Mouse (Mus musculus) forebrain, embryonic 14.5 days (tissue): ENCODE results near the gene Igf1. TPM values are rescaled to one million over a fixed set of nuclear protein-coding genes. Genes with fewer than 3 reads are reported as not detected.

Source experiments
- ATAC-seq: fragments of 200-750 bp; cut with Nextera tagmentation; 2 replicates; pipeline ENCODE4 v1.8.0; 2017; ENCODE audit warnings: mild to moderate bottlenecking, moderate library complexity
- DNase-seq: peaks from one replicate; pipeline ENCODE4 v3.0.0-alpha.2; 2015; ENCODE audit warnings: low spot score
- H3K27ac ChIP-seq: fragments of 300-500 bp; sonication (generic); 2 replicates; pipeline ENCODE4 v1.5.1; 2014; ENCODE audit warnings: low read depth, mild to moderate bottlenecking, control low read depth, low read length, moderate library complexity
- H3K27me3 ChIP-seq: fragments of 300-500 bp; sonication (generic); replicated peaks from 2 replicates; pipeline ENCODE4 v1.6.1; 2014; ENCODE audit warnings: low read length, control low read depth, mixed read lengths; ENCODE audit not compliant: control insufficient read depth, insufficient read depth
- H3K36me3 ChIP-seq: fragments of 300-500 bp; sonication (generic); 2 replicates; pipeline ENCODE4 v1.6.1; 2014; ENCODE audit warnings: low read length, control low read depth; ENCODE audit not compliant: control insufficient read depth, insufficient read depth
- H3K4me1 ChIP-seq: fragments of 300-500 bp; sonication (generic); 2 replicates; pipeline ENCODE4 v1.6.1; 2014; ENCODE audit warnings: antibody characterized with exemption, low read length, control low read depth; ENCODE audit not compliant: control insufficient read depth, insufficient read depth
- H3K4me2 ChIP-seq: fragments of 300-500 bp; sonication (generic); 2 replicates; pipeline ENCODE4 v1.6.1; 2014; ENCODE audit warnings: mild to moderate bottlenecking, control low read depth, low read length
- H3K4me3 ChIP-seq: fragments of 300-500 bp; sonication (generic); 2 replicates; pipeline ENCODE4 v1.5.1; 2014; ENCODE audit warnings: low read depth, low read length, control low read depth
- H3K9ac ChIP-seq: fragments of 300-500 bp; sonication (generic); 2 replicates; pipeline ENCODE4 v1.6.1; 2014; ENCODE audit warnings: mild to moderate bottlenecking, low read length, control low read depth, moderate library complexity
- H3K9me3 ChIP-seq: fragments of 300-500 bp; sonication (generic); replicated peaks from 2 replicates; pipeline ENCODE4 v1.6.1; 2016; ENCODE audit warnings: low read length, control low read depth, mixed read lengths; ENCODE audit not compliant: control insufficient read depth
- WGBS: fragments of 180-500 bp; shearing (Covaris S2); extraction: QIAGEN DNeasy Blood & Tissue Kit; methylation state at CpG from one replicate; pipeline ENCODE4 v1.1.7; 2014; 5-methylcytosine and 5-hydroxymethylcytosine counted together
- polyA plus RNA-seq: library from polyadenylated mRNA; unstranded; fragments of >200 nt; fragmentation: Nextera tagmentation; extraction: Ambion mirVana; gene quantifications from 2 replicates; pipeline ENCODE4 v1.2.1, GENCODE M21; 2014

Gene Igf1
- polyA plus RNA-seq, 1 experiment from 2014 or later, result 5.0 TPM

DNA sequence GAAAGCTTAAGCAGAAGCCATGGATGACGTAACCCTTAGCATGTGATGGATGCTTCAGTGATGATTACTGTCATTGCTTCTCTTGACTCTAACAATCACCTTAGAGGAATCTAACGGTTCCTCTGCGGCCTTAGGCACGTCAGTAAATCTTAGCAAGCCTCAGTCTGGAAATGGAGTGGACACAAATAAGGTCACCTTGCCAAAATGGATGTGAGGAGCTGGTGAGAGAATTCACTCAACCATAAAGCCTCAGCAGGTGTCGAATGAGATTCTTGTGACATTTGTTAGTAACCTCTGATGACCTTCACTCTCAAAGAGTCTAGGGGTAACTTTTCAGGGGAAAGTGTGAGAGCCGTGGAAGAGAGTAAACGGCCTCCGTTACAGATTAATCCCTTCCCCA is 68.5 kb downstream of the Igf1 start:
- WGBS, result 30% methylated on average over 8 of the region's 8 CpGs
- Histone ChIP-seq H3K27me3 (0 out of 2 replicates have a peak, but pooled peaks cover 7% of the 10 kb centered on the region), H3K9me3 (no peaks in the 10 kb centered on the region), H3K9ac (no peak overlapping the region), H3K4me2 (no peak overlapping the region), H3K4me1 (0 out of 2 replicates have a peak, but pooled peaks cover 2% of the 10 kb centered on the region), H3K4me3 (no peak overlapping the region), H3K36me3 (no peaks in the 10 kb centered on the region), H3K27ac (0 out of 2 replicates have a peak overlapping the region, but pooled peaks have one; percentile 4)
- no peak for DNase-seq
- 0 out of 2 replicates have a peak, but pooled peaks have one; percentile 13 for ATAC-seq

DNA sequence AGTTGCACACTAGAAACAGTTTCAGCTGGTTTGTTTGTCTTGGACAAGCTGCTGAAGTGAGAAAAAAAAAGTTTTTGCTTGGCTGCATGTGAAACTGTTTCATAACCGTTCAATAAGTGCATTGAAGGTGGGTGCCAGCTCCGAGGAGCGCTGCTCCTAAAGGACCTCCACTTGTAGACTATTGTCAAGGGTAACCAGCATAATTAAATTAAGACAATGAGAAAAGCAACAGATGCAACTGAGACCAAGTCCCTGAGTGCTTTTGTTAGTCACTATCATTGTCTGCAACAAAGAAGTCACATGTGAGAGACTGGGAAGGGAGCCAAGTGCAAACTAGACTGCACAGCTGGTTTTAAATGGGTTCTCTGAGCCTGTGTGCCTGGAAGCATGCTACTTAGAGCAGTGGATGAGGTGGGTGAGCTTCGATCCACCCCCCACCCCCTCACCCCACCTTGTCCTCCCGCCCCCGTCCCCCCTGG is 69.1 kb downstream of the Igf1 start:
- Histone ChIP-seq H3K9ac (no peak overlapping the region), H3K4me3 (no peak overlapping the region), H3K27ac (0 out of 2 replicates have a peak overlapping the region, but pooled peaks have one; percentile 4), H3K36me3 (no peaks in the 10 kb centered on the region), H3K4me2 (peak overlapping the region; percentile 16; the same call in 1 of the 2 replicates), H3K4me1 (0 out of 2 replicates have a peak, but pooled peaks cover 2% of the 10 kb centered on the region), H3K27me3 (0 out of 2 replicates have a peak, but pooled peaks cover 7% of the 10 kb centered on the region), H3K9me3 (no peaks in the 10 kb centered on the region)
- DNase-seq, result peak; percentile 93
- WGBS, result 2% methylated on average over 6 of the region's 6 CpGs
- peak; percentile 97 for ATAC-seq

DNA sequence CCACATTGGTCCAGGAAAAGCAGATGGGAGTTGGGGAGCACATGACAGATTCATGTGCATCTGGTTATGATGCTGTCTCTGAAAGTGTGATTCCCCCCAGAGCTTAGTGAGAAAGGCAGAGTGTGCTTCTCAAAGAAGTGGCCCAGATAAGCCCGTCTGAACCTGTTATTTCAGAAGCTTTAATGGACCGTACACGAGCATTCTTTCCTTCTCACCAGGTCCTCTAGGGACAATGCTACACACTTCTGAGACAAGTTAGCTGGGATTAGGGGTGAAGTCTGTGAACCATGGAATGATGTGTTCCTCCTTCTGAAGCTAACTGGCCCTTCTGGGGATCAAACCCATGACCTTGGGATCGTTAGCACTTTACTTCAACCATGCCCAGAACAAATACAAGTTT is 90.1 kb downstream of the Igf1 start:
- Histone ChIP-seq H3K27me3 (no peaks in the 10 kb centered on the region), H3K4me1 (no peaks in the 10 kb centered on the region), H3K9me3 (no peaks in the 10 kb centered on the region), H3K27ac (no peak overlapping the region), H3K9ac (no peak overlapping the region), H3K4me3 (no peak overlapping the region), H3K4me2 (no peak overlapping the region), H3K36me3 (no peaks in the 10 kb centered on the region)
- 60% methylated on average over 4 of the region's 4 CpGs for WGBS
- no peak for ATAC-seq
- no peak for DNase-seq

DNA sequence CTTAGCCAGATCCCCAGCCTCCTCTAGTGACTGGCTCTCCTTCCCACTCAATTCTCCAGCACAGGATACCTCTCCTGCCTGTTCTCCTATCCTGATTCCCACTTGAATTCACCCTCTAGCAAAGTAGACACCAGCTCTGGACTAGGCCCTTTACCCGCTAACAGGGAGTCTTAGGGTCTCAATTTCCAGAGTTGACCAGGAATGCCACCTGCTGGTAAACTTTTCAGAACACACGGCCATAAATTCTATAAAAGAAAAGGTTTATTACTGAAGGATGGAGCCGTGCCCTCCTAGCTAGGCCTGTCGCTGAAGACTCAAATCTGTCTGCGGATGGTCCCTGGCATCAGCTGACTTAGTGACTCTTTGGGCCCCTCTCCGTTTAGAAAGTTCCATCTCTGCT is 113.5 kb downstream of the Igf1 start:
- Histone ChIP-seq H3K36me3 (no peaks in the 10 kb centered on the region), H3K4me2 (no peak overlapping the region), H3K9ac (no peak overlapping the region), H3K27me3 (no peaks in the 10 kb centered on the region), H3K4me3 (no peak overlapping the region), H3K9me3 (no peaks in the 10 kb centered on the region), H3K4me1 (no peaks in the 10 kb centered on the region), H3K27ac (no peak overlapping the region)
- 70% methylated on average over 6 of the region's 6 CpGs for WGBS
- ATAC-seq (no peak), DNase-seq (peak; percentile 17)

DNA sequence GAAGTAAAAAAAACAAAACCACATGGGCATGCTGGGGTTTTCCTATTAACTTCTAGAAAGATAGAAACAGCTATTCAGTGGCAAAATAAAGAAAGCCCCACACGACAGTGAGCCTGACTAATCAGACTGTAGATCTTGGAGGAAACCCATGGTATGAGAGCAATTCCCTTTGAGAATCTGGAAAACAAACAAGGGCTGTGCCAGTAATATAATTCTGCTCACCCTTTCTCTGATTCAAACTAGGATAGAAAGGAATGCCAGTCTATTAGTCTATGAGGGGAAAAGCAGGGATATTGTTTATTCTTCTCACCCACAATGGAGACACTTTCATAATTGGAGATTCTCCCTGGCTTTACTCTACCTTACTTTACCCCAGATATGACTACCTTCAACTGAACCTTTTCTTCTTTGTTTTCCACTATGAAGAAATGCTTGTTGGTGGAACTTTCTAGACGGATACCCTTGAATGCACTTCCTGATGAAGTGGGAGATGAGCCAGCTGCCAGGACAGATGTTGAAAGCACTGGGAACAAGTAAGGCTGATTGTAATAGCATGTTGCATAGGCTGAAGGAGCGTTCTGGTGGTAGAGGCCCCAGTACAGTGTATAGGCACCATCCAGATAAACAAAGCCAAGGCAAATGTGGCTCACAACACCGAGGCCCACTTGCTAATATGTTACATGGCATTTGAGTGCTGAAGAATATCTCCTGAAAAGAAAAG is 116.0 kb downstream of the Igf1 start:
- H3K27ac ChIP-seq, result no peak overlapping the region
- H3K9me3 ChIP-seq, result no peaks in the 10 kb centered on the region
- H3K27me3 ChIP-seq, result no peaks in the 10 kb centered on the region
- WGBS, result 68% methylated on average over 4 of the region's 4 CpGs
- ATAC-seq (peak; percentile 40; the same call in 1 of the 2 replicates), DNase-seq (no peak)
- no peak overlapping the region for H3K4me2 ChIP-seq
- H3K4me3 ChIP-seq, result no peak overlapping the region
- no peak overlapping the region for H3K9ac ChIP-seq
- no peaks in the 10 kb centered on the region for H3K36me3 ChIP-seq
- no peaks in the 10 kb centered on the region for H3K4me1 ChIP-seq

DNA sequence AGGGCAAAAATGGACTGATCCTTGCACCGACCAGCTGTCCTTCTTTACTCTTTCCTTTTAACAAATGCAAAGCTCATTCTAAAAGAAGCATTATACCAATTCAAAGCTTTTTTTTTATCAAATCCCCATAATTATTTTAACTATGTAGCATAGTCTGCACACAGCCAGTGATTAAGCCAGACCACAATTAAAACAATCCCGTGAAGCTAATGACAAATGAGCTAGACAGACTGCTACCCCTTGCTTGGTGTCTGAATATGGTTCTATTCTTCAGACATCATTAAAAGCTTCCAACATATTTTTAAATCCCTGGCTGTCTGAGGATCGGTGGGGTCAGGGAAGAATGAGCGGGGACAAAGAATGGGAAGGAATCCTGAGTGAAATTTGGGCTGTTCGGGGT is 127.3 kb downstream of the Igf1 start:
- Histone ChIP-seq H3K27ac (no peak overlapping the region), H3K4me3 (no peak overlapping the region), H3K9me3 (no peaks in the 10 kb centered on the region), H3K27me3 (no peaks in the 10 kb centered on the region), H3K4me2 (no peak overlapping the region), H3K9ac (no peak overlapping the region), H3K36me3 (no peaks in the 10 kb centered on the region), H3K4me1 (no peaks in the 10 kb centered on the region; the same call in 1 of the 2 replicates)
- WGBS, result 16% methylated on average over 5 of the region's 5 CpGs
- ATAC-seq, result peak; percentile 50; the same call in 1 of the 2 replicates
- peak; percentile 38 for DNase-seq

DNA sequence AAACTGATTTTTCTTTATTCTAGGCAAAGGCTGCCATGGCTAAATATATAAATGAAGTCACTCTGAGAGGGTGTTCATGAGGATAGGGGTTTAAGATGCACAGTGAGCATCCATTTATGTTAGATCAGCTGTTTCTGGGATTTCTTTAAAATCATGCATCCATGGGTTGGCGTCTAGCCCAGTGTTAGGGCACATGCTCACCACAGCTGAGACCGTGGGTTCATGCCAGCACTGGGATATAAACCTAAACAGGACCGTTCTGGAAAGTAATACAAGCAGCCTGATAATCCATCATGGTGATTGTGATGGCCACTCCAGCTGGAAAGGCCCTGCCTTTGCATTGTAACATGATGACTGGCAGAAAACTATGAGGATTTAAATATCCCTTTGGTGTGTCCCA is 128.1 kb downstream of the Igf1 start:
- Histone ChIP-seq H3K9me3 (no peaks in the 10 kb centered on the region), H3K4me1 (no peaks in the 10 kb centered on the region; the same call in 1 of the 2 replicates), H3K36me3 (no peaks in the 10 kb centered on the region), H3K4me3 (no peak overlapping the region), H3K27me3 (no peaks in the 10 kb centered on the region), H3K9ac (no peak overlapping the region), H3K4me2 (no peak overlapping the region), H3K27ac (no peak overlapping the region)
- WGBS, result 64% methylated on average over 3 of the region's 3 CpGs
- ATAC-seq (peak; percentile 67; the same call in 1 of the 2 replicates), DNase-seq (peak; percentile 61)
